Mouse (Mus musculus): Measurements from ENCODE around the gene E330017A01Rik.

DNA sequence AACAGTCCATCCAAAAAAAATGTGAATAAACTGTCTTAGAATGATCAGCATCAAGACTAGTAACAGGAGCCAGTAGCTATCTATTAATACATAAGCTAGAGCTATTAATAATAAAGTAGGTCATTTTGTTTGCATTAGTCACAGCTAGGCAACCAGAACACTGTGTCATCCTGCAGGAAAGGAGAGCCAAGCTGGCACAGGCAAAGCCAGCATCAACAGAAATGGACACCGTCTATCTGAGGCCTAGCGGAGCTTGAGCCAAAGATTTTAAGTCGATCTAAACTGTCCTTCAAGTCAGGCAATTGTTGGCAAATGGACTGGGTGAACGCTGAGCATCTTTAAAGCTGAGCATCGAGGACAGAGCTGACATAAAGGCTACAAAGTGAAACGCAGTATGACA is 37.7 kb downstream of the E330017A01Rik start:
- TF ChIP-seq CTCF (IDR thresholded peaks at IDR 0.05; ENCODE audit: extremely low read depth, insufficient read depth, low read length) (no peak), POLR2A (IDR thresholded peaks at IDR 0.05; ENCODE audit: extremely low read depth, insufficient read depth, low read length) (no peak)

All from cortical plate, adult 2 months (tissue).